Mouse (Mus musculus) embryonic facial prominence, embryonic 10.5 days (tissue): ENCODE results near the gene Dner. TPM values are rescaled to one million over a fixed set of nuclear protein-coding genes. Genes with fewer than 3 reads are reported as not detected.

Experiments used
- DNase-seq: peaks from one replicate; pipeline ENCODE4 v3.0.0-alpha.2; 2017; ENCODE audit warnings: low spot score
- H3K27ac ChIP-seq: fragments of 300-500 bp; sonication (generic); replicated peaks from 2 replicates; pipeline ENCODE4 v1.5.1; 2016; ENCODE audit warnings: mild to moderate bottlenecking
- H3K27me3 ChIP-seq: fragments of 300-500 bp; sonication (generic); replicated peaks from 2 replicates; pipeline ENCODE4 v1.6.1; 2016; ENCODE audit warnings: low read depth, mild to moderate bottlenecking; ENCODE audit not compliant: poor library complexity, severe bottlenecking
- H3K36me3 ChIP-seq: fragments of 300-500 bp; sonication (generic); replicated peaks from 2 replicates; pipeline ENCODE4 v1.6.1; 2016; ENCODE audit warnings: mild to moderate bottlenecking, moderate library complexity
- H3K4me1 ChIP-seq: fragments of 300-500 bp; sonication (generic); 2 replicates; pipeline ENCODE4 v1.6.1; 2016
- H3K4me3 ChIP-seq: fragments of 300-500 bp; sonication (generic); 2 replicates; pipeline ENCODE4 v1.5.1; 2016; ENCODE audit warnings: mild to moderate bottlenecking, moderate library complexity
- H3K9me3 ChIP-seq: fragments of 300-500 bp; sonication (generic); 2 replicates; pipeline ENCODE4 v1.6.1; 2016; ENCODE audit warnings: mild to moderate bottlenecking
- WGBS: fragments of 180-500 bp; shearing (Covaris S2); methylation state at CpG from one replicate; pipeline ENCODE4 v1.1.7; 2016; 5-methylcytosine and 5-hydroxymethylcytosine counted together
- polyA plus RNA-seq: library from polyadenylated mRNA; unstranded; fragments of >200 nt; fragmentation: Nextera tagmentation; extraction: Ambion mirVana; gene quantifications from 2 replicates; pipeline ENCODE4 v1.2.1, GENCODE M21; 2016

Dner gene
- polyA plus RNA-seq, 1 experiment from 2014 or later, result 3.6 TPM

- WGBS, result 3% methylated on average over 2 of the region's 2 CpGs
- H3K27ac ChIP-seq, result no peak overlapping the region
- H3K36me3 ChIP-seq, result no peaks in the 10 kb centered on the region
- H3K9me3 ChIP-seq, result no peaks in the 10 kb centered on the region
- H3K4me3 ChIP-seq, result no peak overlapping the region
- peaks cover 41% of the 10 kb centered on the region for H3K27me3 ChIP-seq
- peaks cover 18% of the 10 kb centered on the region for H3K4me1 ChIP-seq
- peak; percentile 60 for DNase-seq
These were observed 1.1 kb upstream of the Dner start for GRCm38 (mm10) chr1:84697136-84697535.

- peak overlapping the region; percentile 35; the same call in 1 of the 2 replicates for H3K27ac ChIP-seq
- peak; percentile 20 for DNase-seq
- H3K36me3 ChIP-seq, result no peaks in the 10 kb centered on the region
- peak overlapping the region; percentile 74 for H3K4me3 ChIP-seq
- no peaks in the 10 kb centered on the region for H3K9me3 ChIP-seq
- peaks cover 41% of the 10 kb centered on the region for H3K27me3 ChIP-seq
- peaks cover 18% of the 10 kb centered on the region for H3K4me1 ChIP-seq
- whole genome bisulfite sequencing, result 13% methylated on average over 26 of the region's 26 CpGs
These were observed 1.1 kb downstream of the Dner start for GRCm38 (mm10) chr1:84694688-84695474.

DNA sequence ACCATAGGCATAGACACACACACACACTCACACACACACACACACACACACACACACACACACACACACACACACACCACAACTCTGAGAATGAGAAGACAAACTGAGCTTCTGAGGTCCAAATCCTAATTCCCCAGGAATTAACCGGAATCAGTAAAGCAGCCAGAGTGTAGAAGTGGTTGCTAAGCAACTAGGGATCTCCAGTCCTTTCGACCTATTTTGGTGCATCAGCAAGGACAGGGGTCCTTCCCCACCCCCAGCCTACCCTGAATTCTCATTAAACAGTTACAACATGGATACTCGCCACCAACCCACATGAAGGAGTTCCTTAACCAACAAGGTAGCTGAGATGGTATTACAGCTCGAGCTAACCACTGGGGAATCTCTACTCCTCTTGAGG lies 18.1 kb downstream of the Dner start:
- Histone ChIP-seq H3K36me3 (no peaks in the 10 kb centered on the region), H3K4me3 (no peak overlapping the region), H3K9me3 (no peaks in the 10 kb centered on the region), H3K4me1 (no peaks in the 10 kb centered on the region), H3K27ac (no peak overlapping the region), H3K27me3 (no peaks in the 10 kb centered on the region)
- 64% methylated on average over 4 of the region's 4 CpGs for WGBS
- DNase-seq, result no peak

- DNase-seq, result no peak
These were observed 27.7 kb downstream of the Dner start for GRCm38 (mm10) chr1:84668100-84668846.

GRCm38 (mm10) chr1:84667660-84668059 lies 28.4 kb downstream of the Dner start:
- WGBS, result 80% methylated on average over 4 of the region's 4 CpGs
- H3K36me3 ChIP-seq, result no peaks in the 10 kb centered on the region
- H3K9me3 ChIP-seq, result no peaks in the 10 kb centered on the region
- DNase-seq, result no peak
- no peak overlapping the region for H3K4me3 ChIP-seq
- H3K4me1 ChIP-seq, result no peaks in the 10 kb centered on the region
- H3K27me3 ChIP-seq, result no peaks in the 10 kb centered on the region
- no peak overlapping the region for H3K27ac ChIP-seq

More at GRCm38 (mm10) chr1:84668100-84668846, 27.7 kb downstream of the Dner start:
- Histone ChIP-seq H3K9me3 (no peaks in the 10 kb centered on the region), H3K4me3 (no peak overlapping the region), H3K27me3 (no peaks in the 10 kb centered on the region), H3K36me3 (no peaks in the 10 kb centered on the region), H3K4me1 (no peaks in the 10 kb centered on the region), H3K27ac (no peak overlapping the region)
- WGBS, result 83% methylated on average over 7 of the region's 7 CpGs

DNA sequence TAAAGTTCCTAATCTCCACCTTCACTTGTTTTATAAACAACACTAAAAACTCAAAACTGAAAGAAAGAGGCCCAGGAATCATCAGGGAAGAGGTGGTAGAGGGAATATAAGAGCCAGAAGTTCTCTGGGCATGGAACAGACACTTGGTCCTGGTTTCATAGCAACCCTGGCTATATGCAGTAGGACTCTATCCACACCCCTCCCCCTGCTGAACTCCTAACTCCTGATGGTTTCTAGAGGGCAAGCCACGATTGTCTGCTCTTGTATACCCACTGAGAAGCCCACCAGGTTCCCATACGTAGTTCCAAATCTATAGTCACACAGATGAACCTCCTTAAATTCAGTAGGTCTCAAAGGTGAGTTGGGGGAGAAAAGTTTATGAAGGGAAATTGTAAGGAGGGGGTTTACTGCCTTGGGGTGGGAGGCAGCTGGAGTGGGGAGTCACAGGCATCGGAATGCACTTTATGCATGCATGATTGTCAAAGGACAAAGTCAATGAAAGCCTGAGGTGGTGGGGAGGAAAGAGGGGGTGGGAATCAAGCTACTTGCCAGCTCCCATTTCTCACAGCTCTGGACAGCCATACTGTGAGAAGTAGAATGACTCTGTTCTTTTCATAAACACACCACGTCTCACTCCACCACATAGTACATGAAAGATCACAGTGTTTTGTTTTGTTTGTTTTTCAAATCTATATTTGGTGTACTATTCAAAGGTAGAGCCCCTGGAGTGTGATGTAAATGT lies 31.5 kb downstream of the Dner start:
- WGBS, result 67% methylated on average over 4 of the region's 4 CpGs
- DNase-seq, result no peak
- Histone ChIP-seq H3K27me3 (no peaks in the 10 kb centered on the region), H3K9me3 (no peaks in the 10 kb centered on the region), H3K4me3 (no peak overlapping the region), H3K4me1 (no peaks in the 10 kb centered on the region), H3K36me3 (no peaks in the 10 kb centered on the region), H3K27ac (no peak overlapping the region)

- no peak for DNase-seq
- H3K4me3 ChIP-seq, result no peak overlapping the region
- 92% methylated on average over 2 of the region's 2 CpGs for WGBS
- H3K36me3 ChIP-seq, result no peaks in the 10 kb centered on the region
- H3K27me3 ChIP-seq, result no peaks in the 10 kb centered on the region
- H3K9me3 ChIP-seq, result no peaks in the 10 kb centered on the region
- no peak overlapping the region for H3K27ac ChIP-seq
- no peaks in the 10 kb centered on the region for H3K4me1 ChIP-seq
These were observed 49.2 kb downstream of the Dner start for GRCm38 (mm10) chr1:84646781-84647180.

DNA sequence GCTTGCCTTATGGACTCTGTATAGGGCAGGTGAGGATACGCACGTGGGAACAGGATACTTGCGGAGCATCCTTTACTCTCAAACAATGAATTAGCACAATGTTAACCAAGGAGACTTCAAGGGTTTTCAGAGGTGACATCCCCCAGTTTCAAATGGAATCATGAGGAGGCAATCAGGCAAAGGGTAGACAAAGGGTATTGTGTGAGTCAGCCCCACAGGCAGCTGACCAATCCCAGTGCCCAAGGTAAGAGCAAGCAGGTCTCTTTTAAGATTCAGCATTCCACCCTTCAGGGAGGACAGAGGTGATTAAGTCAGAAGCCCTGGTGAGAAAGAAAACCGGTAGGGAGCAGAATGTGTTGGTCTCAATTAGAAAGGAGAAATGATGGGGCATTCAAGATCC lies 55.6 kb downstream of the Dner start:
- Histone ChIP-seq H3K9me3 (no peaks in the 10 kb centered on the region), H3K4me3 (no peak overlapping the region), H3K4me1 (no peaks in the 10 kb centered on the region), H3K36me3 (no peaks in the 10 kb centered on the region), H3K27me3 (no peaks in the 10 kb centered on the region), H3K27ac (no peak overlapping the region)
- WGBS, result 55% methylated on average over 4 of the region's 4 CpGs
- DNase-seq, result no peak

- Histone ChIP-seq H3K27me3 (no peaks in the 10 kb centered on the region), H3K4me1 (no peaks in the 10 kb centered on the region), H3K4me3 (no peak overlapping the region), H3K9me3 (no peaks in the 10 kb centered on the region), H3K36me3 (no peaks in the 10 kb centered on the region), H3K27ac (no peak overlapping the region)
- 23% methylated on average over 6 of the region's 6 CpGs for WGBS
- DNase-seq, result no peak
These were observed 59.1 kb downstream of the Dner start for GRCm38 (mm10) chr1:84636890-84637289.

GRCm38 (mm10) chr1:84628244-84628643 lies 67.8 kb downstream of the Dner start:
- WGBS, result 89% methylated on average over 6 of the region's 6 CpGs
- Histone ChIP-seq H3K9me3 (no peaks in the 10 kb centered on the region), H3K36me3 (no peaks in the 10 kb centered on the region), H3K4me1 (peaks cover 5% of the 10 kb centered on the region; the same call in 1 of the 2 replicates), H3K4me3 (no peak overlapping the region), H3K27ac (no peak overlapping the region), H3K27me3 (no peaks in the 10 kb centered on the region)
- DNase-seq, result no peak

DNA sequence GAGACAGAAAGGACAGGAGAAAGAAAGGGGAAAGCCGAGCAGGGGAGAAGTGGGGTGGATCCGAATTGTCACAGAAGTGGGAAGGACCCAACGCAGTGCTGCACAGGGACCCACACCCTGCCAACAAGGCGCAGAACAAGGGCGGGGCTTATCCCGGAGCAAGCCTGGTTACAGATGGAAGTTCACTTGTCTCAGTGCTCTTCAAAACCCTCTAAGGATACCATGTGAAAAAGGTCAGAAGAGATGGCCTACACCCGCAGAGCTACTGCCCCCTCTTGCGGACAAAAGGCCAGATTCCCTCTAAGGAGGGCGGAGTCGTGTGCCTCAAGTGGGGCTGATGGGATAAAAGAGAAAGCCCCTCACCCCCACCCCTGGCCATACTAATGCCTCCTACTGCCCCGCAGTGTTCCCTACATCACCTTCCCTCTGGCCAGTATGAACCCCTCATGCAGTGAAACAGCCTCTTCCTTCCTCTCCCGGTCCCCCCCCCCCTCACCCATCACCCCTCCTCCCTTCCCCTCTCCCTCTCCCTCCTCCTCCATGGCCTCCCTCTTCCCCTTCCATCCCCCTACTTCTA lies 73.0 kb downstream of the Dner start:
- Histone ChIP-seq H3K4me1 (peaks cover 12% of the 10 kb centered on the region), H3K27ac (no peak overlapping the region), H3K9me3 (no peaks in the 10 kb centered on the region), H3K27me3 (peaks cover 11% of the 10 kb centered on the region; the same call in 1 of the 2 replicates), H3K4me3 (no peak overlapping the region), H3K36me3 (no peaks in the 10 kb centered on the region)
- peak; percentile 19 for DNase-seq
- WGBS, result 21% methylated on average over 12 of the region's 12 CpGs

- H3K4me1 ChIP-seq, result peaks cover 15% of the 10 kb centered on the region
- 73% methylated on average over 3 of the region's 3 CpGs for WGBS
These were observed 74.7 kb downstream of the Dner start for GRCm38 (mm10) chr1:84621308-84621707.

More at GRCm38 (mm10) chr1:84621308-84621707, 74.7 kb downstream of the Dner start:
- Histone ChIP-seq H3K4me3 (no peak overlapping the region), H3K9me3 (no peaks in the 10 kb centered on the region), H3K27me3 (peaks cover 11% of the 10 kb centered on the region; the same call in 1 of the 2 replicates), H3K36me3 (no peaks in the 10 kb centered on the region), H3K27ac (no peak overlapping the region)
- DNase-seq, result no peak
